Mouse (Mus musculus) kidney, postnatal 25 days (tissue): ENCODE measurements around the gene Iqsec1.
A peak's percentile ranks its signal among the peaks of the same experiment; 100 is the strongest.

Experiments
- DNase-seq, 2 experiments: peaks; one replicate each; pipeline ENCODE4 v3.0.0; 2021; ENCODE audit warnings: mixed read lengths in 2 of 2

Gene Iqsec1

GRCm38 (mm10) chr6:90812072-90812471, 176.4 kb downstream of the Iqsec1 start:
- no peak for DNase-seq

DNA sequence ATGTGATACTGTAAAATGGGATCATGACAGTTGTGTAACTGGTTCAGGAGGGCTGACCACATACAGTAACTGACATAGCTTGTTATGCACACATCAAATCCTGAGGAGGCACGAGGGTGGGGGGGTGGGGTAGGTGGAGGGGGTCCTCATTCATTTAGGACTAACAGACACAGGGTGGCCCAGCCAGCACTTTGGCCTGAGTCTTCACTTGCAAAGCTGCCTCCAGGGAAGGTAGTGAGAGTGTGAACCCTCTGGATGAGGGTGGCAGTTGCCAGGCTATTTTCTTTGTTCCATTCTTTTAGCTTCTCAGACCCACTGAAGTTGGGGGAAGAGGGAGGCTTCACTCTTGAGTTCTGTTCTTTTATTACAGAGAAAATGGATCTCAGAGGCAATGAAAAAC, 177.9 kb downstream of the Iqsec1 start:
- DNase-seq, result no peak

- peak; percentile 50 to 71 for DNase-seq
These were observed 178.5 kb downstream of the Iqsec1 start for GRCm38 (mm10) chr6:90809960-90810362.

- DNase-seq, result no peak
These were observed 179.2 kb downstream of the Iqsec1 start for GRCm38 (mm10) chr6:90809077-90809840.

DNA sequence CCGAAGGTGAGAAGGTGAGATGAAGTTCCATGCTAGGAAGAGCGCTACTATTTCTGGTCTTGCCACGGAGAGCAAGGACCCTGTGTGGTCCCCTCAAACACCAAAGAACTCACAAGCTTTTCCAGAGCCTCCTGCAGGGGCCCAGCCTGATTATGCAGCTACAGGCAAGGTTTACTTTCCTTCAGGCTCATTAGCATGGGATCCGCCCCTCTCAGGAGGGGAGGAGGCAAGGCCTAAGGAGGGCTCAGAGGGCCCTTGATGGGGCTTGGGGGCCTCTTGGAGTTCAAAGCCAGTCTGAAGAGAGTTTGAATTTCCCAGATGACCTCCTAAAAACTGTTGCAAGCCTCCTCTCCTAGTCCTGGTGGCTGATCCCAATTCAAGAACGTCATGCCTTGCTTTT, 179.9 kb downstream of the Iqsec1 start:
- no peak for DNase-seq

GRCm38 (mm10) chr6:90808134-90808533, 180.4 kb downstream of the Iqsec1 start:
- DNase-seq, result no peak

- no peak for DNase-seq
These were observed 180.9 kb downstream of the Iqsec1 start for GRCm38 (mm10) chr6:90807581-90807980.

GRCm38 (mm10) chr6:90806743-90807142, 181.7 kb downstream of the Iqsec1 start:
- no peak for DNase-seq

GRCm38 (mm10) chr6:90805101-90805500, 183.4 kb downstream of the Iqsec1 start:
- no peak for DNase-seq

GRCm38 (mm10) chr6:90804646-90805045, 183.8 kb downstream of the Iqsec1 start:
- no peak for DNase-seq

DNA sequence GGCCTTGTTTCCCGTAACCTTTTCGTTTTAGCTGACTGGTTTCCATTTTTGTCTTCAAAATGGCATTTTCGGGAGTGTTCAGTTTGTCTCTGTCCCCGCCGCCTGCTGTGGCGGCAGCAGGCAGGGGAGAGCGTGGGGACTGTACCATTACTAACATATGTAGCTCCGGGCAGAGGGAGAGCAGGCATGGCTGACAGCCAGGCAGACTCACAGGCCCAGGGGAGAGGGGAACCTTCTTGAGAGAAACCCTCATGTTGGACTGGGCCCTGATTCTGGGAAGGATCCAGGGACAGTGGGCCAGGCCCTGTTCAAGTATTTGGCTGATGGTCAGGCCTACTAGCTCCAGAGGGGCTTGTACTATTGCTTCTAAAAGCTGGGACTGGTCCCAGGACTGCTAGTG, 185.9 kb downstream of the Iqsec1 start:
- no peak for DNase-seq

GRCm38 (mm10) chr6:90802058-90802457, 186.4 kb downstream of the Iqsec1 start:
- DNase-seq, result no peak

DNA sequence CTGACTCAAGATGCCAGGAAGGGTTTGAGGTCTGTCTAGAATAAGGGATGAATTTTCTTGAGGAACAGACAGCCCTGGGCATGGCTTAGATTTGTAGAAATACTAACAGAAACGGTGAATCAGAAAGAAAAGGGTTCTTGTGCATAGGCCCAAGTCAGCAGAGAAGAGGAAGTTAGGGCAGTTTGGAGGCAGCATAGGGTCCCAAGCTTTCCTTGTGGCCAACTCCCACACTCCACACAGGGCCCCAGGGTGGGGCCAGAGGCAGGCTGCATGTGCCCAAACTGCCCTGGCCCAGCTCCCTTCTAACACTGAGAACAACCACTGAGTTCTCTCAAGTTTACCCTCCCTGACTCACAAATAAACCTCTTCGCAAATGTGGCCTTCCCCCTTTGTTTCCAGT, 187.7 kb downstream of the Iqsec1 start:
- no peak for DNase-seq

GRCm38 (mm10) chr6:90799116-90799515, 189.4 kb downstream of the Iqsec1 start:
- no peak for DNase-seq

- no peak for DNase-seq
These were observed 190.3 kb downstream of the Iqsec1 start for GRCm38 (mm10) chr6:90798201-90798600.

DNA sequence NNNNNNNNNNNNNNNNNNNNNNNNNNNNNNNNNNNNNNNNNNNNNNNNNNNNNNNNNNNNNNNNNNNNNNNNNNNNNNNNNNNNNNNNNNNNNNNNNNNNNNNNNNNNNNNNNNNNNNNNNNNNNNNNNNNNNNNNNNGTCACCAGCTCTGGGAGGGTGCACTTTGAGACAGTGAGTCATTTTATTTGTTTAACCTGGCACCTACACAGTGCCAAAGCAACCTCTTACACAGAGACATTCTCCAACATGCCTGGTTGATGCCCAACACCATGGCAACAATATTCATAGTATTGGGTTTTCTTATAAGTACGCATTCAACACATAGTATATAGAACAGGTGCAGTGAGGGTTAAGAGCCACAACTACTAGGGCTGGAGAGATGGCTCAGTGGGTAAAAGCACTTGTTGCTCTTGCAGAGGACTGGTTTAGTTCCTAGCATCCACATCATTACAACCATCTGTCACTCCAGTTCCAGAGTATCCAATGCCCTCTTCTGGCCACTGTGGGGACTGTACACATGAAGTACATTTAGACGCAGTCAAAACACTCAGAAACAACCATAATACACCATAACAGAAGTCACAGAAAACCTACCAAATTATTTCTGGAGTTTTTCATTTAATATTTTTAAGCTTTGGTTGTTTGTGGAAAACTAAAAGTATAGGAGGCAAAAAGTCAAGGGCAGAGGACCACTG, 191.4 kb downstream of the Iqsec1 start:
- no peak for DNase-seq

- no peak for DNase-seq
These were observed 197.6 kb downstream of the Iqsec1 start for GRCm38 (mm10) chr6:90790901-90791300.

DNA sequence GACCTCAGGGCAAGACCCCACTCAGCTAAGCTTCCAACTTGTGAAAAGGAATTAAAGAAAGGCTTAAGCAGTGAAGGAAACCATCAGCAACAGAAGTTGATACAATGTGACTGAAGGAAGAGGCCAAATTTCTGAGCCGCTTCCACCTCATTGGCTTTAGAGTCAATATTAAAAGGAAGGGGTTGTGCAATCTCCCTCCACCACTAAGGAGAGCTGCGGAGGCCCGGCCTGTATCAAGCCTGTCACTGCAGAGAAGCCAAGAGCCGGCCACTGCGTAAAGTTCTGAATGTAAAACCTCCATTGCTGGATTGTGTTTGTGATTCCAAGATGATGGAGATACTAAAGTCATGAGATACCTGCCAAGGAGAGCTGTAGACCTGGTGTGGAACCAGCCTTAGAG, 199.0 kb downstream of the Iqsec1 start:
- no peak for DNase-seq

GRCm38 (mm10) chr6:90787587-90787986, 200.9 kb downstream of the Iqsec1 start:
- DNase-seq, result no peak

- no peak for DNase-seq
These were observed 201.4 kb downstream of the Iqsec1 start for GRCm38 (mm10) chr6:90787036-90787435.

GRCm38 (mm10) chr6:90786589-90786988, 201.9 kb downstream of the Iqsec1 start:
- DNase-seq, result no peak

DNA sequence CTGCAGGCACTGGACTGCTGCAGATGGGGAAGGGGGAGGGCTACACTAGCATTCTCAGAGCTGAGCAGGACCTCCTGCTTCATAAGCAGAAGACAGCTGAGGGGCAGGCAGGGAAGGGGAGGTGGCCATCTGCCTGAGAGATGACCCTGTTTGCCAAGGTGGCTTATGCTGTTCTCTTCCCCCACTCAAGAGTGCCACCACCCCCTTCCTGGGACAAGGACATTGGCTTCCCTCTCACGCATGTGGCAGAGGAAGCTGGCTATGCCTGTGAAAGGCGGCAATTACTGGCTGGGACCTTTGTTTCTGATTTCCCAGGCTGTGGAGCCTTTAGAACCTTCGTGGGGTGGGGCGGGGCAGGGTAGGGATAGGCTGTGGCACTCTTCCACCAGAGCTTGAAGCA, 204.5 kb downstream of the Iqsec1 start:
- no peak for DNase-seq

DNA sequence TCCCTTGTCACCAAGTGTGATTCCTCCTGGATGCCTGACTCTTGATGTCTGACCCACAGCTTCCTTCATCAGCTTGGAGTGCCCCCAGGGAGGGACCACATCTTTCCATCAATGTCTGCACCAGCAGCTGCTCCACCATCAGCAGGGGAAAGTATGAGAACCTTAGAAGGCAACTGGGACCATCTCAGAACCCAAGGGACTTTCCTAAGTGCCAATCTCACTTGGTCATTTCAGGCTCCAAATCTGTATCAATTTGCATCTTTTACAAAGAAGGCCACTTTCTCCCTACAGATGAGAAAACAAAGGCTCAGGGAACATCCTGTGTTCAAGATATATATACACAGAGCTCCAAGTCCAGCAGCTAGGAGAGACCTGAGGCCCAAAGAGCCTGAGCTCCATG, 205.3 kb downstream of the Iqsec1 start:
- DNase-seq, result no peak
